Mouse (Mus musculus) C2C12 (cell line): ENCODE measurements at regions not wholly inside any gene's neighbourhood (a gene's known extent, or its start where the extent isn't known, plus 50 kb on each side); places are given as distances from the start of the nearest gene placed in this dataset.

ENCODE experiments used
- CEBPB ChIP-seq: IDR thresholded peaks from one replicate; pipeline ENCODE4 v1.6.1; 2011; ENCODE audit warnings: low read depth, mild to moderate bottlenecking, control low read depth, moderate library complexity
- CTCF ChIP-seq: IDR thresholded peaks from one replicate; pipeline ENCODE4 v1.5.1; 2011; ENCODE audit not compliant: control insufficient read depth, insufficient read depth, insufficient read length
- FOSL1 ChIP-seq: IDR thresholded peaks from one replicate; pipeline ENCODE4 v1.8.0; 2011; ENCODE audit warnings: mild to moderate bottlenecking, low read length; ENCODE audit not compliant: poor library complexity, insufficient read depth, severe bottlenecking
- MAX ChIP-seq: IDR thresholded peaks from one replicate; pipeline ENCODE4 v1.6.1; 2011; ENCODE audit warnings: mild to moderate bottlenecking, control low read depth
- MYOD1 ChIP-seq: IDR thresholded peaks from one replicate; pipeline ENCODE4 v1.6.1; 2011; ENCODE audit warnings: low read depth; ENCODE audit not compliant: control insufficient read depth, insufficient read length
- MYOG ChIP-seq: IDR thresholded peaks from one replicate; pipeline ENCODE4 v1.6.1; 2011; ENCODE audit not compliant: control insufficient read depth, insufficient read length; ENCODE audit errors: extremely low read depth
- USF1 ChIP-seq: IDR thresholded peaks from one replicate; pipeline ENCODE4 v1.6.1; 2011; ENCODE audit warnings: low read depth, mild to moderate bottlenecking, control low read depth, moderate library complexity

GRCm38 (mm10) chr17:84893273-84894033 is 63.1 kb upstream of the Ppm1b start:
- no peak for TF ChIP-seq MAX
- TF ChIP-seq CTCF, result no peak
- no peak for TF ChIP-seq CEBPB
- no peak for TF ChIP-seq USF1
- TF ChIP-seq MYOG, result no peak
- TF ChIP-seq FOSL1, result no peak
- TF ChIP-seq MYOD1, result no peak
